Mouse (Mus musculus): ENCODE results near the gene Tmem63b.

Gene Tmem63b

GRCm38 (mm10) chr17:45619386-45620256, 67.1 kb downstream of the Tmem63b start:
- DNase-seq: peak; percentile 46

- DNase-seq: peak; percentile 53
These were observed 67.7 kb downstream of the Tmem63b start for GRCm38 (mm10) chr17:45618941-45619385.

GRCm38 (mm10) chr17:45617655-45618054, 69.0 kb downstream of the Tmem63b start:
- no peak for DNase-seq

DNA sequence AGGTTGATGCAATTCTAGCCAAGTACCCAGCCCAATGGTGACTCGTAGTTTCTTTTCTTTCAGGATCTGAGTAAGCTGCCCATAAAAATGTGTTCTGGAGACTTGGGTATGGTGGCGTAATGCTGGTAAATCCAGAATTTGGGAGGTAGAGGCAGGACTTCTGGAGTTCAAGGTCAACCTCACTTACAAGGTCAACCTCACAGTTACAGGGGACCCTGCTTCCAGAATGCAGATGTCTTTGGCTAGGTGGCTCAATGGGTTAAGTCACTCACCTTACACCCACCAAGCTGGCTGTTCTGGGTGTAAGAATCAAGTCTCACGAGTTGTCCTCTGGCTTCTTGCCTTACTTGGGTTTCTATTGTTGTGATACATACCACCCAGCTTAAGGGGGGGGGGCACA, 70.0 kb downstream of the Tmem63b start:
- DNase-seq: no peak

- DNase-seq: no peak
These were observed 70.6 kb downstream of the Tmem63b start for GRCm38 (mm10) chr17:45616046-45616650.

GRCm38 (mm10) chr17:45612921-45613320, 73.8 kb downstream of the Tmem63b start:
- peak; percentile 30 for DNase-seq

- DNase-seq: no peak
These were observed 74.7 kb downstream of the Tmem63b start for GRCm38 (mm10) chr17:45612008-45612407.
